Mouse (Mus musculus): ENCODE measurements around the gene Fxyd5.

Gene Fxyd5

GRCm38 (mm10) chr7:31042431-31042910, at the start of gene Fxyd5:
Fxyd5 (minus strand) TSS chr7:31042481.
- no peak for DNase-seq (ENCODE audit: low spot score)

GRCm38 (mm10) chr7:31089721-31090120, 47.4 kb upstream of the Fxyd5 start:
- no peak for DNase-seq (ENCODE audit: low spot score)

- DNase-seq (ENCODE audit: low spot score), result no peak
Observed at GRCm38 (mm10) chr7:31088206-31088605, 45.9 kb upstream of the Fxyd5 start.

GRCm38 (mm10) chr7:31087262-31087661, 45.0 kb upstream of the Fxyd5 start:
- DNase-seq (ENCODE audit: low spot score), result no peak

- DNase-seq (ENCODE audit: low spot score), result no peak
Observed at GRCm38 (mm10) chr7:31086175-31086755, 44.0 kb upstream of the Fxyd5 start.

GRCm38 (mm10) chr7:31085171-31085570, 42.9 kb upstream of the Fxyd5 start:
- DNase-seq (ENCODE audit: low spot score), result no peak

- no peak for DNase-seq (ENCODE audit: low spot score)
Observed at GRCm38 (mm10) chr7:31084140-31084539, 41.9 kb upstream of the Fxyd5 start.

- DNase-seq (ENCODE audit: low spot score), result no peak
Observed at GRCm38 (mm10) chr7:31082831-31083588, 40.7 kb upstream of the Fxyd5 start.

- DNase-seq (ENCODE audit: low spot score), result no peak
Observed at GRCm38 (mm10) chr7:31082106-31082505, 39.8 kb upstream of the Fxyd5 start.

- DNase-seq (ENCODE audit: low spot score), result no peak
Observed at GRCm38 (mm10) chr7:31081106-31081505, 38.8 kb upstream of the Fxyd5 start.

GRCm38 (mm10) chr7:31080611-31081010, 38.3 kb upstream of the Fxyd5 start:
- DNase-seq (ENCODE audit: low spot score), result no peak

GRCm38 (mm10) chr7:31079670-31080069, 37.4 kb upstream of the Fxyd5 start:
- no peak for DNase-seq (ENCODE audit: low spot score)

GRCm38 (mm10) chr7:31077885-31078445, 35.7 kb upstream of the Fxyd5 start:
- peak; percentile 75 for DNase-seq (ENCODE audit: low spot score)

- DNase-seq (ENCODE audit: low spot score), result no peak
Observed at GRCm38 (mm10) chr7:31077470-31077869, 35.2 kb upstream of the Fxyd5 start.

GRCm38 (mm10) chr7:31076492-31076891, 34.2 kb upstream of the Fxyd5 start, which contains the start of gene Fxyd3:
Fxyd3 (minus strand) TSS chr7:31076704.
- no peak for DNase-seq (ENCODE audit: low spot score)

GRCm38 (mm10) chr7:31074713-31075069, 32.4 kb upstream of the Fxyd5 start:
- DNase-seq (ENCODE audit: low spot score), result no peak

- no peak for DNase-seq (ENCODE audit: low spot score)
Observed at GRCm38 (mm10) chr7:31074061-31074712, 31.9 kb upstream of the Fxyd5 start.

- no peak for DNase-seq (ENCODE audit: low spot score)
Observed at GRCm38 (mm10) chr7:31073546-31073945, 31.3 kb upstream of the Fxyd5 start.

- no peak for DNase-seq (ENCODE audit: low spot score)
Observed at GRCm38 (mm10) chr7:31072326-31072725, 30.0 kb upstream of the Fxyd5 start.

GRCm38 (mm10) chr7:31070324-31070723, 28.0 kb upstream of the Fxyd5 start:
- no peak for DNase-seq (ENCODE audit: low spot score)

GRCm38 (mm10) chr7:31069491-31069890, 27.2 kb upstream of the Fxyd5 start:
- DNase-seq (ENCODE audit: low spot score), result no peak

GRCm38 (mm10) chr7:31067836-31068235, 25.6 kb upstream of the Fxyd5 start:
- peak; percentile 35 for DNase-seq (ENCODE audit: low spot score)

- no peak for DNase-seq (ENCODE audit: low spot score)
Observed at GRCm38 (mm10) chr7:31063074-31063560, 20.8 kb upstream of the Fxyd5 start.

Measured in MN1 (cell line).